Mouse (Mus musculus) adrenal gland, postnatal 10 days (tissue): ENCODE measurements around the gene Mdm4. TPM values are rescaled to one million over a fixed set of nuclear protein-coding genes. Genes with fewer than 3 reads are reported as not detected.
A peak's percentile ranks its signal among the peaks of the same experiment; 100 is the strongest.

ENCODE experiments used
- DNase-seq: peaks from one replicate; pipeline ENCODE4 v3.0.0; 2021; ENCODE audit warnings: mixed read lengths
- microRNA-seq: library from miRNA; unstranded; fragments of <30 nt; microRNA quantifications from one replicate; pipeline ENCODE4 v1.2.0, GENCODE M21; 2021
- total RNA-seq, 2 experiments: library from RNA; stranded (reverse); gene quantifications; 2 replicates each; pipeline ENCODE4 v1.2.3; 2021

Mdm4 gene
- total RNA-seq, 2 experiments from 2014 or later, result 58.5 to 101 TPM

GRCm38 (mm10) chr1:132938975-132939374, 91.4 kb downstream of the Mdm4 start:
- peak; percentile 69 for DNase-seq

GRCm38 (mm10) chr1:132937296-132938030, 92.9 kb downstream of the Mdm4 start:
- peak; percentile 31 for DNase-seq

GRCm38 (mm10) chr1:132934856-132935255, 95.5 kb downstream of the Mdm4 start:
- peak; percentile 27 for DNase-seq

GRCm38 (mm10) chr1:132932421-132932820, 97.9 kb downstream of the Mdm4 start:
- DNase-seq, result peak; percentile 26

GRCm38 (mm10) chr1:132930291-132930690, 100.1 kb downstream of the Mdm4 start:
- no peak for DNase-seq

GRCm38 (mm10) chr1:132928907-132929250, 101.5 kb downstream of the Mdm4 start:
- no peak for DNase-seq

- DNase-seq, result no peak
Measured at GRCm38 (mm10) chr1:132928032-132928906, 102.1 kb downstream of the Mdm4 start.

GRCm38 (mm10) chr1:132925270-132925669, 105.1 kb downstream of the Mdm4 start:
- DNase-seq, result no peak

- no peak for DNase-seq
Measured at GRCm38 (mm10) chr1:132922257-132922656, 108.1 kb downstream of the Mdm4 start.

- peak; percentile 19 for DNase-seq
Measured at GRCm38 (mm10) chr1:132921071-132921470, 109.3 kb downstream of the Mdm4 start.

- no peak for DNase-seq
Measured at GRCm38 (mm10) chr1:132919258-132919657, 111.1 kb downstream of the Mdm4 start.

- no peak for DNase-seq
Measured at GRCm38 (mm10) chr1:132918117-132918680, 112.2 kb downstream of the Mdm4 start.

GRCm38 (mm10) chr1:132917554-132917953, 112.8 kb downstream of the Mdm4 start:
- DNase-seq, result no peak

- no peak for DNase-seq
Measured at GRCm38 (mm10) chr1:132915849-132916493, 114.4 kb downstream of the Mdm4 start.

GRCm38 (mm10) chr1:132910414-132911041, 119.8 kb downstream of the Mdm4 start:
- no peak for DNase-seq

GRCm38 (mm10) chr1:132909951-132910350, 120.4 kb downstream of the Mdm4 start:
- no peak for DNase-seq

Small RNA genes lying within 50 kb of the gene (microRNA-seq; reads per million reads assigned to microRNA genes)
- not detected for gene Gm44300

Other genes with a start within 250 kb of the Mdm4 start
- 1 to 10 TPM; 6.9 to 7.1 TPM for gene Lrrn2, start 150.3 kb downstream of the Mdm4 start, total RNA-seq
- gene Pik3c2b, start 15.1 kb upstream of the Mdm4 start, total RNA-seq, result 10 to 100 TPM in 1 of 2 experiments, 1 to 10 TPM in 1; 8.8 to 14.1 TPM
- 100 to 1,000 TPM in 1 of 2 experiments, 10 to 100 TPM in 1; 83.1 to 108 TPM for gene Ppp1r15b, start 100.6 kb upstream of the Mdm4 start, total RNA-seq
- gene Plekha6, start 133.6 kb upstream of the Mdm4 start, total RNA-seq, result 10 to 100 TPM; 16.9 to 21.7 TPM